Mouse (Mus musculus): Measurements from ENCODE around the gene Prdm15.

Gene Prdm15

GRCm38 (mm10) chr16:97851741-97852319, at the start of gene Prdm15:
Gene Prdm15 (minus strand): TSS chr16:97851850.
- peak; percentile 88 for DNase-seq

- peak; percentile 78 for DNase-seq
These were observed 45.8 kb upstream of the Prdm15 start for GRCm38 (mm10) chr16:97897346-97898024.

- DNase-seq = no peak
These were observed 36.1 kb upstream of the Prdm15 start for GRCm38 (mm10) chr16:97887762-97888161.

GRCm38 (mm10) chr16:97883696-97884095, 32.0 kb upstream of the Prdm15 start:
- no peak for DNase-seq

DNA sequence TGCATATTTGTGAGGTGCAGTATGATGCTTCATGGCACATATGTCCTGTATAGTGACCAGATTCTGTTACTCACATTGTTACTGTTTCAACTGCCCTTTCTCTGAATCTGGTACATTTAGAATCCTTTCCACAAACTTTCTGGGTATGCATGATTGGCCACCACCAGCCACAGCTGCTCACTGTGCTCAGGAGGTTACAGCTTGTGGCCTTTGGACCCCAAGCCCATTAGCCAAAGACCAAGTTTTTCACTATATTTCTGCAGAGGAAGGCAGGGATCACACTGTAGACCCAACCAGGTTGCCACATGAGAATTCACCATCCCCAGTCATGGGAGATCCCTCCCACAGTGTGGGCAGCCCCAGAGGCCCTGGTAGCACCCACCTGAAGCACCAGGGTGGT, 31.2 kb upstream of the Prdm15 start:
- DNase-seq = peak; percentile 61

GRCm38 (mm10) chr16:97879134-97879533, 27.5 kb upstream of the Prdm15 start:
- peak; percentile 74 for DNase-seq

GRCm38 (mm10) chr16:97877502-97877901, 25.9 kb upstream of the Prdm15 start:
- no peak for DNase-seq

- no peak for DNase-seq
These were observed 23.5 kb upstream of the Prdm15 start for GRCm38 (mm10) chr16:97875101-97875500.

DNA sequence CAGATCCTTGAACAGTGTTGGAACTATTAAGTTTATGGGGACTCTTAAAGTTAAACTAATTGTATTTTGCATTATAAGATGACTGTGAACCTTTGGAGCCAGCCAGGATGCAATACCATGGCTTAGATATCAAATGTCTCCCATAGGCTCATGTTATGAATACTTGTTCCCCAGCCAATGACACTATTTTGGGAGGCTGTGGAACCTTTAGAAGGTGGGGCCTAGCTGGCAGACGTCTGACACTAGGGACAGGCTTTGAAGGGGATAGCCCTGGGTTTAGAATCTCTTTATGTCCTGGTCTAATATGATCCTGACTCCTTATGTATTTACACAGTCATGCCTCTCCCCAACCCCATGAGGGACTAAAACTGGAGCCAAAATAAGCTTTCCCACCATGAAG, 22.7 kb upstream of the Prdm15 start:
- DNase-seq = no peak

GRCm38 (mm10) chr16:97872657-97873056, 21.0 kb upstream of the Prdm15 start:
- peak; percentile 29 for DNase-seq

GRCm38 (mm10) chr16:97869193-97870102, 17.8 kb upstream of the Prdm15 start:
- no peak for DNase-seq

- no peak for DNase-seq
These were observed 12.3 kb upstream of the Prdm15 start for GRCm38 (mm10) chr16:97863932-97864467.

DNA sequence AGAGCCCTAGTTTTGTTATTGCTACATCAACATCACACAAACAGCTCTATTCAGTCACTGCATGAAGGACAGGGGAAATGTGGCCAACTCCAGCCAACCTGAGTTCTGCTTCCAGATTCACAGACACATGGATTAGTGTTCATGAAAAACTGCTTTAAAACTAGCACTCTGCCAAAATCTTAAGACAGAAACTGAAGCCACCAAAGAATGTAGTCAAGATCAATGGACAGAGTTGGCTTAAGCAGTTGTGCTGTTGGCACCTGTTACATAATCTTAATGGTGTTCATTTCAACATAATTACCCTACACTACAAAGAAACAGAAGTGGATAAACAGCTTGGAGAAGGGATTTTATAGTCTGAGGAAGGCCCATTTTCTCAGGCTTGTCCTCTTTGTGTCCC, 4.4 kb upstream of the Prdm15 start:
- DNase-seq = no peak

DNA sequence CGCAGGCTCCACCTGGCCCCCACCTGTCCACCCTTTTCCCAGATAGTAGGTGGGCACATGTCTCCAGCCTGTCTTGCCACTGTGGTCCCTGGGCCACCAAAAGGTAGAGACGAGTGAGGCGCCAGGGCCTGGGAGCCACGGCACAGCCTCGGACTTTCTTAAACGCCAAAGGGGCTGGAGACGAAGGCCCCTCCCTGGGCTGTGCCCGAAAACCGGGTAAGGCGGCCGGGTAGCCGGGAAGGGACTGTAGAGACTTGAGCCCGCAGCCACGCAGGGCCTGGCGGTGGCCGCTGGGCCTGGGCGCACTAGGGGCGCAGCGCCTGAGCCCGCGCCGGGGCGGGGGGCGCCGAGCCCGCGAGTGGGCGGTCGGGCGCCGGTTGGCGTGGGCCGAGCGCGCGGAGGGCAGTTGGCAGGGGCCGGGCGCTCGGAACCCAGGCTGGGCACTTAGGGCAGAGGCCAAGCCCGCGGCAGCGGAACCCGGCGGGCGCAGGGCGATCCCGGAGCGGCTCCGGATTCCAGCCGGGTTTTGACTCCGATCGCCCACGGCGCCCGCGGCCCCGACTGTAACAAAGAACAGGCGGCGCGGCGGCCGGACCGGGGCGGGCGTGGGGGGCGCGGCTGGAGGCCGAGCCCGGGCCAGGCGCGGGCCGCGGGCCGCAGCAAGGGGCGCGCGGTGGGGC, 449 bp downstream of the Prdm15 start:
- DNase-seq = peak; percentile 90

DNA sequence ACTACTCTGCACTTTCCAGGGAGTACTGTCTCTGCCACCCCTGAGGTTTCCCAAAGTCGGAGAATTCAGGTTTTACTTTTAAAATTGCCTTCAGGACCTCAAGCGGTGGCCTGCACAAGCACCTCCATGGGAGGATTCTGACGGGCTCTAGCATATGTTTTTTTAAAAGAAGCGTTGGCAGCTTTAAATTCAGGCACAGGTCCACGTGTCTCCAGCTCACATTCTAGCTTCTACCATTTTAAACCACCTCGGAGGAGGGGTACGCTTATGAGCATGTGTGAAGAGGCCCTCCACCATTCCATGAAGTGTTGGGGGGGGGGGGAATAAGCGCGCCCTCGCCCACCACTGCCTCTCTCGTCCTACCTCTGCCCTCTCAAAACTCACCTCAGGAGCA, 986 bp downstream of the Prdm15 start:
- DNase-seq = peak; percentile 37

GRCm38 (mm10) chr16:97848832-97849231, 2.8 kb downstream of the Prdm15 start:
- DNase-seq = no peak

DNA sequence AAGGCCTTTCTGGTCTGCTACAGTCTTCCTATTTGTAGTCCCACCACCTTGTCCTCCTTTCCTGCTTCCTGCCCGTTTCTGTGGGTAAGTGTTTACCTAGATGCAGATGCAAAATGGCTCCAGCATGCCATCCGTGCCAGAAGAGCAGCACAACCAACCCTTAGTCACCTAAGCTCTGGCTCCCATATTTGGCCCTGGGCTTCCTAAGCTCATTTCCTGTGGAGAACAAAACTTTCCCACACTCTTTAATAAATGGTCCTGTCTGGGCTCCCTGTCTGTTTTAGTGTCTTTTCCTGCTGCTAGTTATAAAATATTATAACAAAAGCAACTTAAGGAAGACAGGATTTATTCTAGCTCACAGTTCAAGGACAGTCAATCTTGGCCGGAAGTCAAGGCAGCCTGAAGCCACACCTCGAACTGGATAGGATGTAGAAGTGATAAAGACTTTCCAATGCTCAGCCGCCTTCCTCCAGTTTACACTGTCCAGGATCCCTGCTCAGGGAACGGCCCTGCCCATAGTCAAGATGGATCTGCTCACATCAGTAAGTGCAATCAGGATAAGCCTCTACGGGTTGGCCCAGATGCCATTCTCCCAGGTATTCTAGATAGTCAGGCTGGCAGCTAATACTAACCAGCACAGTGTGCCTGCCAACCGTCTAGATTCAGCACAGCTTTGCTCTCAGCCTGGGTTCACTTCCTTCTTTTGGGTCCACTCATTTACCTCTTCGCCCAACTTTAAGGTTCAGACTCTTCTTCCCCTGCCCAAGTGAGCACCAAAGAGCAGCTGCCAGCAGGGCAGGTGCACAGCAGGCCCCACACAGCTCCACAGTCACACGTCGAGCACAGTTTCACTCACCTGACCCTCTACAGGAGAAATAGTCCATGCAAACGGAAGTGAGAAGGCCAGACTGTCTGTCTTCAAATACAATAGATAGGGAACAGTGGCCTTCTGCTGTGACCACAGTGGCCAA, 6.4 kb downstream of the Prdm15 start:
- DNase-seq = no peak

GRCm38 (mm10) chr16:97832154-97832553, 19.5 kb downstream of the Prdm15 start:
- DNase-seq = no peak

DNA sequence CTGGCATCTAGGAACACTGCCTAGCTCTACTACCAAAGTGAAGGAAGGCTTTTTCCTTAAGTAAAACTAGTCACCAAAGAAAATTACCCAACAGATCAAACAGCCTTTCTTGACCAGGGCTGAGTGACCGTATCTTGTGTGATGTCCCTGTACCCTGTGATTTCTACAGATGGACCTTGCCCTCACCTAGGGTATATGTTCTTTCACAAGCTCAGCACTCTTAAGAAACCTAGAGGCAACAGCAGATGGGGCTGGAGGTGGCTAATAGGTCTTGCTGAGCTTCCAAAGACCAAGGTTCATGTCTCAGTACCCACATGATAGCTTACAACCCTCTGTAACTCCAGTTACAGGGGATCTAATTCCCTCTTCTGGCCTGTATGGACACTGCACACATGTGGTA, 23.4 kb downstream of the Prdm15 start:
- DNase-seq = no peak

- DNase-seq = peak; percentile 48
These were observed 28.2 kb downstream of the Prdm15 start for GRCm38 (mm10) chr16:97823311-97824007.

- no peak for DNase-seq
These were observed 32.1 kb downstream of the Prdm15 start for GRCm38 (mm10) chr16:97819532-97819931.
